Mouse (Mus musculus): ENCODE measurements around the gene Gm9507. TPM values are rescaled to one million over a fixed set of nuclear protein-coding genes. Genes with fewer than 3 reads are reported as not detected.

Gm9507 gene
- total RNA-seq (2023) = not detected

GRCm38 (mm10) chr10:77811743-77812142, at the start of gene Gm9507:
Gene Gm9507, minus strand, starts transcription at chr10:77811843.

GRCm38 (mm10) chr10:77852559-77852958, 40.9 kb upstream of the Gm9507 start, which contains the start of gene Gm10318:
Gene Gm10318, plus strand, starts transcription at chr10:77852859.

GRCm38 (mm10) chr10:77846503-77846902, 34.9 kb upstream of the Gm9507 start, which contains the start of gene Gm36176:
Gene Gm36176, plus strand, starts transcription at chr10:77846803.

GRCm38 (mm10) chr10:77835647-77836046, 24.0 kb upstream of the Gm9507 start, which contains the start of gene Krtap10-10:
Gene Krtap10-10, plus strand, starts transcription at chr10:77835947.

GRCm38 (mm10) chr10:77826951-77827350, 15.3 kb upstream of the Gm9507 start, which contains the start of gene Krtap10-4:
Gene Krtap10-4, minus strand, starts transcription at chr10:77827095.

GRCm38 (mm10) chr10:77814382-77814781, 2.7 kb upstream of the Gm9507 start, which contains the start of gene Gm2696:
Gene Gm2696, plus strand, starts transcription at chr10:77814682.

GRCm38 (mm10) chr10:77798921-77799508, 12.6 kb downstream of the Gm9507 start, which contains the start of gene Gm19668:
Gene Gm19668, minus strand, starts transcription at chr10:77799133.

GRCm38 (mm10) chr10:77794976-77795375, 16.7 kb downstream of the Gm9507 start, which contains the start of gene Gm9639:
Gene Gm9639, minus strand, starts transcription at chr10:77795076.

GRCm38 (mm10) chr10:77787876-77788275, 23.8 kb downstream of the Gm9507 start, which contains the start of gene Gm7137:
Gene Gm7137, minus strand, starts transcription at chr10:77788200.

GRCm38 (mm10) chr10:77782442-77782841, 29.2 kb downstream of the Gm9507 start, which contains the start of gene Gm3250:
Gene Gm3250, minus strand, starts transcription at chr10:77782542.

GRCm38 (mm10) chr10:77776844-77777243, 34.8 kb downstream of the Gm9507 start, which contains the start of gene Gm7138:
Gene Gm7138, minus strand, starts transcription at chr10:77776944.

GRCm38 (mm10) chr10:77771225-77771624, 40.4 kb downstream of the Gm9507 start, which contains the start of gene Gm3238:
Gene Gm3238, minus strand, starts transcription at chr10:77771325.

Other genes with a start within 250 kb of the Gm9507 start
- 10 to 100 TPM; 84.8 to 91.5 TPM for gene Pttg1ip, start 230.1 kb downstream of the Gm9507 start, total RNA-seq (2023)
- gene Sumo3, start 205.7 kb downstream of the Gm9507 start, total RNA-seq (2023) = 10 to 100 TPM; 53.3 to 62.0 TPM
- gene Gm49325, start 205.6 kb downstream of the Gm9507 start, total RNA-seq (2023) = not detected
- 10 to 100 TPM; 31.4 to 37.3 TPM for gene Ube2g2, start 189.6 kb downstream of the Gm9507 start, total RNA-seq (2023)
- not detected for gene Tspear, start 125.3 kb downstream of the Gm9507 start, total RNA-seq (2023)
- gene Gm19402, start 121.1 kb downstream of the Gm9507 start, total RNA-seq (2023) = not detected
- gene Gm9508, start 114.6 kb downstream of the Gm9507 start, total RNA-seq (2023) = not detected
- gene Gm10272, start 105.2 kb downstream of the Gm9507 start, total RNA-seq (2023) = not detected
- not detected for gene Gm10024, start 100.4 kb downstream of the Gm9507 start, total RNA-seq (2023)
- gene Gm10142, start 96.0 kb downstream of the Gm9507 start, total RNA-seq (2023) = not detected
- not detected for gene Krtap12-1, start 91.2 kb downstream of the Gm9507 start, total RNA-seq (2023)
- gene Gm10100, start 85.4 kb downstream of the Gm9507 start, total RNA-seq (2023) = not detected
- not detected for gene Gm18596, start 69.2 kb downstream of the Gm9507 start, total RNA-seq (2023)
- not detected for gene Gm9736, start 60.5 kb downstream of the Gm9507 start, total RNA-seq (2023)
- gene Gm3233, start 52.2 kb downstream of the Gm9507 start, total RNA-seq (2023) = not detected
- not detected for gene Gm3238, start 40.5 kb downstream of the Gm9507 start, total RNA-seq (2023)
- not detected for gene Gm7138, start 34.9 kb downstream of the Gm9507 start, total RNA-seq (2023)
- not detected for gene Gm3250, start 29.3 kb downstream of the Gm9507 start, total RNA-seq (2023)
- not detected for gene Gm7137, start 23.6 kb downstream of the Gm9507 start, total RNA-seq (2023)
- not detected for gene Gm9639, start 16.8 kb downstream of the Gm9507 start, total RNA-seq (2023)
- gene Gm19668, start 12.7 kb downstream of the Gm9507 start, total RNA-seq (2023) = not detected
- not detected for gene Gm2696, start 2.8 kb upstream of the Gm9507 start, total RNA-seq (2023)
- gene Krtap10-4, start 15.3 kb upstream of the Gm9507 start, total RNA-seq (2023) = not detected
- not detected for gene Krtap10-10, start 24.1 kb upstream of the Gm9507 start, total RNA-seq (2023)
- not detected for gene Gm36176, start 35.0 kb upstream of the Gm9507 start, total RNA-seq (2023)
- gene Gm10318, start 41.0 kb upstream of the Gm9507 start, total RNA-seq (2023) = not detected
- not detected for gene Gm3285, start 50.1 kb upstream of the Gm9507 start, total RNA-seq (2023)
- under 1 TPM; 0.11 to 0.31 TPM for gene Lrrc3, start 90.7 kb upstream of the Gm9507 start, total RNA-seq (2023)
- gene Trpm2, start 158.7 kb upstream of the Gm9507 start, total RNA-seq (2023) = 100 to 1,000 TPM; 278 to 284 TPM
- 1 to 10 TPM; 9.5 to 9.7 TPM for gene 1810043G02Rik, start 166.7 kb upstream of the Gm9507 start, total RNA-seq (2023)
- 10 to 100 TPM; 30.5 to 37.9 TPM for gene Pfkl, start 198.2 kb upstream of the Gm9507 start, total RNA-seq (2023)
- gene Dnmt3l, start 230.1 kb upstream of the Gm9507 start, total RNA-seq (2023) = 1 to 10 TPM; 2.0 to 4.1 TPM
- gene Aire, start 231.8 kb upstream of the Gm9507 start, total RNA-seq (2023) = under 1 TPM in 1 of 2 experiments, not detected in 1; 0.22 TPM

Data from neutrophil, adult 59 days (primary cell).